Comparison of ENCODE assay signal across 8 mouse cellular contexts in the genomic region with DNA sequence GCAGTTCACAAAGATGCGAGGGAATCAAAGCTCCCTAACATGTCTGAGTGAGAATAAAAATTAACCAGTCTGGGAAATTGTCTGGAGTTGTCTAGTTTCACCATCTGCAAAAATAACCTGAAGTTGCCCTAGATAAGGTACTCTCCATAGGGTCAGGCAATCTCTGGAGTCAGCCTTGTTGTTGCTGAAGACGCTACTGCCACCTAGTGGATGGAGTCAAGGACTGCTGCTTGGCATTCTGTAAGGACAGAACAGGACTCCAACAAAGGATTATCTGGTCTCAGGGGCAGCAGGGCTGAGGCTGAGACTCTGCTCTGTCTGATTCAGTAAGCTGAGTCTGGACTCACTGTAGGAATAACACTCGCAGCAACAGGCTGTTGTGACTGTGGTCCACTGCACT. TPM values are rescaled to one million over a fixed set of nuclear protein-coding genes. Genes with fewer than 3 reads are reported as not detected.
DNase-seq lines count a peak whose midpoint lies in the region; ATAC-seq and TF ChIP-seq lines count a peak whose summit lies in the region.

No protein-coding gene starts in this region.

- no peaks in the 10 kb centered on the region for H3K9me3 ChIP-seq in forebrain, embryonic 14.5 days (replicated peaks; ENCODE audit: control insufficient read depth, low read length)
- no peaks in the 10 kb centered on the region for H3K9me3 ChIP-seq in hindbrain, embryonic 12.5 days (replicated peaks)

- H3K9ac ChIP-seq in forebrain, embryonic 14.5 days (ENCODE audit: low read length) = no peak overlapping the region
- no peak overlapping the region for H3K9ac ChIP-seq in hindbrain, embryonic 12.5 days

- peak; percentile 79 for ATAC-seq in forebrain, embryonic 14.5 days
- peak; percentile 74 for ATAC-seq in hindbrain, embryonic 12.5 days (ENCODE audit: low FRiP score)

- no peak for TF ChIP-seq POLR2A in small intestine, adult 2 months (IDR thresholded peaks at IDR 0.05; ENCODE audit: low read depth, low read length)

- no peak overlapping the region for H3K4me2 ChIP-seq in forebrain, embryonic 14.5 days (ENCODE audit: low read length)
- H3K4me2 ChIP-seq in hindbrain, embryonic 12.5 days (replicated peaks) = no peak overlapping the region

- peak; percentile 79; the same call in 1 of the 2 replicates for TF ChIP-seq CTCF in small intestine, adult 2 months (IDR thresholded peaks at IDR 0.05; ENCODE audit: extremely low read depth, insufficient read length, insufficient replicate concordance, low read depth, low read length)

- peaks cover 14% of the 10 kb centered on the region for H3K36me3 ChIP-seq in forebrain, embryonic 14.5 days (ENCODE audit: control insufficient read depth, insufficient read depth, low read length)
- H3K36me3 ChIP-seq in hindbrain, embryonic 12.5 days = peaks cover 7% of the 10 kb centered on the region
- no peaks in the 10 kb centered on the region for H3K36me3 ChIP-seq in small intestine, adult 2 months (ENCODE audit: control insufficient read depth, insufficient read depth, low read length)

- H3K27me3 ChIP-seq in forebrain, embryonic 14.5 days (replicated peaks; ENCODE audit: control insufficient read depth, insufficient read depth, low read length) = no peaks in the 10 kb centered on the region
- H3K27me3 ChIP-seq in hindbrain, embryonic 12.5 days = no peaks in the 10 kb centered on the region
- no peaks in the 10 kb centered on the region for H3K27me3 ChIP-seq in small intestine, adult 2 months (ENCODE audit: control insufficient read depth, insufficient read depth, low read length)

- DNase-seq in right cerebral cortex, adult 2 months (ENCODE audit: low spot score in 2 of 2) = peak; percentile 70 to 72
- no peak for DNase-seq in right cerebral cortex, postnatal 25 days
- DNase-seq in cerebellum, adult 11 months = peak; percentile 50
- peak; percentile 95 for DNase-seq in forebrain, embryonic 14.5 days (ENCODE audit: low spot score)
- peak; percentile 52 to 58 for DNase-seq in layer of hippocampus, postnatal 10 days (ENCODE audit: low spot score in 2 of 2)
- DNase-seq in lung, postnatal 4 days = peak; percentile 49 to 72

- 0 out of 2 replicates have a peak, but pooled peaks cover 3% of the 10 kb centered on the region for H3K4me1 ChIP-seq in forebrain, embryonic 14.5 days (ENCODE audit: control insufficient read depth, insufficient read depth, low read length)
- peaks cover 38% of the 10 kb centered on the region for H3K4me1 ChIP-seq in hindbrain, embryonic 12.5 days
- H3K4me1 ChIP-seq in small intestine, adult 2 months (ENCODE audit: control insufficient read depth, insufficient read depth, insufficient read length, low read length) = no peaks in the 10 kb centered on the region; the same call in 1 of the 2 replicates

- WGBS in forebrain, embryonic 14.5 days = 34% methylated on average over 3 of the region's 3 CpGs
- 26% methylated on average over 3 of the region's 3 CpGs for WGBS in hindbrain, embryonic 12.5 days
- WGBS in small intestine, adult 2 months = 14% methylated on average over 3 of the region's 3 CpGs

- peak overlapping the region; percentile 31; the same call in 1 of the 2 replicates for H3K27ac ChIP-seq in forebrain, embryonic 14.5 days (ENCODE audit: low read depth, low read length)
- H3K27ac ChIP-seq in hindbrain, embryonic 12.5 days = 0 out of 2 replicates have a peak overlapping the region, but pooled peaks have one; percentile 3
- H3K27ac ChIP-seq in small intestine, adult 2 months (ENCODE audit: insufficient read depth, low read depth, low read length) = 0 out of 2 replicates have a peak overlapping the region, but pooled peaks have one; percentile 80

- H3K4me3 ChIP-seq in forebrain, embryonic 14.5 days (ENCODE audit: low read depth, low read length) = no peak overlapping the region
- H3K4me3 ChIP-seq in hindbrain, embryonic 12.5 days = no peak overlapping the region
- H3K4me3 ChIP-seq in small intestine, adult 2 months (ENCODE audit: low read depth, low read length) = no peak overlapping the region

RNA-seq across cellular contexts. Expression of a gene that starts 20.0 kb away (rescaled TPM):
- polyA plus RNA-seq in forebrain, embryonic 14.5 days (2014; fragmentation: Nextera tagmentation; extraction: Ambion mirVana) = 5.1 and 5.9 TPM in 2 replicates
- polyA plus RNA-seq in hindbrain, embryonic 12.5 days (2016; fragmentation: Nextera tagmentation; extraction: Ambion mirVana) = 1.1 TPM in 2 replicates
- 1 to 10 TPM; 6.2 to 7.5 TPM for total RNA-seq in layer of hippocampus, postnatal 10 days (2021)
- not detected in 2 replicates for polyA plus RNA-seq in small intestine, adult 2 months (2012; rRNA removed)

RNA-seq across cellular contexts. Expression of a gene that starts 49.0 kb away (rescaled TPM):
- polyA plus RNA-seq in forebrain, embryonic 14.5 days (2014; fragmentation: Nextera tagmentation; extraction: Ambion mirVana) = 0.10 and 0.25 TPM in 2 replicates
- polyA plus RNA-seq in hindbrain, embryonic 12.5 days (2016; fragmentation: Nextera tagmentation; extraction: Ambion mirVana) = 0.72 and 0.90 TPM in 2 replicates
- under 1 TPM; 0.58 to 0.59 TPM for total RNA-seq in layer of hippocampus, postnatal 10 days (2021)
- polyA plus RNA-seq in small intestine, adult 2 months (2012; rRNA removed) = 0.49 and 0.89 TPM in 2 replicates

Comparison
In these comparisons a context has a peak if more than half of its experiments do, and no peak if none do; other contexts are left out.
1. H3K27ac ChIP-seq: peak in every context shown above with its lines; median percentile 80 in small intestine, adult 2 months; 31 in forebrain, embryonic 14.5 days; 3 in hindbrain, embryonic 12.5 days.